Mouse (Mus musculus) T-helper 1 cell (primary cell): ENCODE results near the gene Slit3.

Source experiments
- in situ Hi-C: fragments of 300-600 bp; cut with MboI, MseI; formaldehyde crosslinking; loops from one replicate; pipeline ENCODE4 v1.15.1; 2025; ENCODE audit warnings: high pct_unique_total_duplicates

The Slit3 gene

DNA sequence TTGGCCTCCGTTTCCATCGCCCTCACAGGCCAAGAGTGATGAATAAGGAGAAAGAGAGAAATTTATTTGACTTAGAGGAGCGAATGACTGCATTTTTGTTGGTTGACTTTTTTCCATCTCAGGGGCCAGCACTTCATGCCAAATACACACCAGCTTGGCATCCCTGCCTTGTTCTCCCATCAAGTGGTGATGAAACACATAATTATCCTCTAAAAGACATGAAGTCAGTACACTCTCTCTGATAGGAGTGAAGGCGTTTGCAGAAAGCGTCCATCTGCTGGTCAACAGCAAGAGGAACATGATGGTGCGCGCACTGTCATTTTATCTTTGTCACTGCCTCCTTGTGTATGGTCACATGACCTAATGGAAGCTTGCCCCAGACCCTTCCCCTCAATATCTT, 75.8 kb downstream of the Slit3 start:
- in situ Hi-C loops = loop anchor here (10.0 kb wide), 1 partner anchor 1772 kb away; no protein-coding TSS in a partner anchor

DNA sequence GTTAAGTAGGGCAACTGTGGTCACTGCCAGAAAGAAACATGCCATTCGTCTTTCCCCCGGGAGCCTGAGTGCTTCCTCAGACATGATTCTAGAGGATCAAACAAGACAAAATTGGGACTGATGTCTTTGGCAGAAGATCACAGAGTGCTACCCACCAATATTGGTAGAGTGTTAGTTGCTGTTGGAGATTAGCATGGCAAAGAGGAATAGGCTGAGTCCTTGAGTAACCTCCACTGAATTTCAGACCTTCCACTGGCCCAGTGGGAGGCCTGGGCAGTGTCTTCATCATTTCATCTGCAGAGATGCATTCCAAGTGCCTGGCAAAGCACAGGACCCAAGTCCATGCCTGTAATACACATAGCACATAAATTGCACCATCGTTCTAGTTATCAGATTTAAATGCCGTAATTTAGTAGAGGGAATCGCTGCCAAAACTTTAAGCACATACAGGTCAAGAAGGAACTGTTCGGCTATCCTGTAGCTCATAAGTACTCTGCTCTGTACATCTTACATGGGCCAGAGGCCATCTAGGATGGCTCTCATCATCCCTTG, 77.6 kb downstream of the Slit3 start:
- in situ Hi-C loops = loop anchor here (10.0 kb wide), 1 partner anchor 1774 kb away; no protein-coding TSS in a partner anchor

GRCm38 (mm10) chr11:35202332-35202731, 81.3 kb downstream of the Slit3 start:
- in situ Hi-C loops = no loop called here

GRCm38 (mm10) chr11:35203673-35204072, 82.6 kb downstream of the Slit3 start:
- in situ Hi-C loops = no loop called here

DNA sequence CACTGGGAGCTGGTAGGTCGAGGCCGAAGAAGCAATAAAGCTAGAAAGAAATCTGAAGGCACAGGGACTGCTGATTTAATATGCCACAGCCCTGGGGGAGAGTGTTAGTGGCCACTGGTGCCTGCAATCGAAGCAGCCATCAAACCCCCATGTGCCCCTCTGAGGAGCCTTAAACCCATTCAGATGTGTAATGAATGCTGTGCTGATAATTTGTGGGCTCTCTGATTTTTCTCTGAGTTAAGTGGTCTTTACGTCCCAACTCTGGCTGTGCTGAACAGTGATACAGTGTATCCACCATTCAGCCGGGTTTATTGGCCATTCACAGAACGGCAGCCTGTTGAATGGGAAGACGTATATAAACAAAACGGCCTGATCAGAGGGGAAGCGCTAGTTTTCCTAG, 83.1 kb downstream of the Slit3 start:
- in situ Hi-C loops = no loop called here

DNA sequence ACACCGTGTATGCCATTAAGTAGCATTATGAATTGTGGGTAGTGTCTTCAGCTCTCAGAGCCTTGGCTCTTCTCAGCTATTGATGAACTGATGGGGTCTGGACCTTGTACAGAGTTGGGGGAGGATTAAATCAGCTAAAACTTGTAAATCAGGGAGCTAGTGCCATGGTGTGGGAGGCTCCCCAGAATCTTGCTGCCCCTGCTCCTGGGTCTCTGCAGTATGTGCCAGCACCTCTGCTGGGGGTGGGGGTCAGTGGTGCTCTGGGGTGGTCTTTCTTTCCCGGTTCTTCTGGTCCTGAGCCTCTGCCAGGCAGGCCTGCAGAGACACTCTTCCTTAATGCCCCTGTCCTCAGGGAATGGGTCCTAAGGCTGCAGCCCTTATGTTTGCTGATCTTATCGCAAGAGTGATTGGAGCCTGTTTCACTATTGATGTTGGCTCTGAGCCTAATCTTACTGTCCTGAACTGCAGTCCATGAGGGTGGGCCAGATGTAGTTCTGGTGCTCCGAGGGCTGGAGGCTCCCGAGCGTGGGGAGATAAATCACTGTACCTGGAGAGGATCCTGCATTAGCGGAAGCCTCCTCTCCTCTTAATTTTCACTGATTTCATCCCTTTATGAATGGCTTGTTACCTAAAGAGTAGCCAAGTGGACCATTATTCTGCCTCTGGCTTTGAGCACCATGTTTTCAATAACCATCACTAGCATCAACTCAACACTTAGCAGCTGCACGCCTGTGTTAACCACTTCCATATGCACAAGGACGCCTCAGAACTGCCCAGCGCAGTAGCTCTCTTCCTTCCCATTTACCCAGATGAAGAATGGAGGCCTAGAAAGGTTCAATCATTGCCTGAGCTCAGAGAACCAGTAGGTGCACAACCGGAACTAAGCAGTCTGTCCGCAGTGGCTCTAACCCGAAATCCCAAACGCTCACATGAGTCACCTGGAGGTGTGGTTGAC, 90.0 kb downstream of the Slit3 start:
- in situ Hi-C loops = no loop called here

DNA sequence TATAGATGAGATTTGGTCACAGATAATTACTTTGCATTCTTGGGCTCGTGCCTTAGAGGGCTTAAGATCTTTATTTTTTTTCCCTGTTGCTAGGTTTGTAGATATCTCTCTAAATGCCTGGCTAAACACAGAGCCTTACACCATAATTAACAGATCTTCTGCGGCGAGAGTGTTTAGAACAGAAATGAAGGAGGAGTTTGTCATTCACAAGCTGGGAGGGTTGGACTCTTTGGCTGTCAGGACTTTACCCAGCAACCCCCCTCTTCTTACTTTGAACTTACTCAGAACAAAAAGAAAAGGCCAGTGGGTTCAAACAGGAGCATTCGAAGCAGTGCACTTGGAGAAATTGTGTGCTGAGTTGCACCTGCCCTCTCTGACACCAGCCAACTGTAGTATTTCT, 103.0 kb downstream of the Slit3 start:
- in situ Hi-C loops = no loop called here

GRCm38 (mm10) chr11:35231361-35232090, 110.5 kb downstream of the Slit3 start:
- in situ Hi-C loops = no loop called here

- in situ Hi-C loops = no loop called here
Observed at GRCm38 (mm10) chr11:35232321-35232720, 111.3 kb downstream of the Slit3 start.

DNA sequence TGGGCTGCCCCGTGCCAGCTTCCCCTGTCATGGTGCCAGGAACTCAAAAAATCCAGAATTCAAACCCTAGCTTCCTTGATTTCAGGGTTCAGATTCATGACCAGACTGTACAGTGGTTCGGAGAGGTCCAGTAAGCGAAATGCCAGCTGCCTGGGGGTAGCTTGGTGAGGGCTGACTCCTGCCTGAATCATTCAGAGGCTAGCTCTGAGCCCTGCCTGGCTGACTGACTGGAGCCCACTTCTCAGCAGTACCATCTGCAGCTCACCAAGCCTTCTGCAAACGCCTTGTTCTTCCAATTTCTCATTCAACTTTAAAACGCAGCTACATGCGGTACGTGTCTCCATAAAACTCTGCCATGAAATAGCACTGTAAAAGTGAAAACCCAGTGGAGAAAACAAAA, 120.4 kb downstream of the Slit3 start:
- in situ Hi-C loops = no loop called here

DNA sequence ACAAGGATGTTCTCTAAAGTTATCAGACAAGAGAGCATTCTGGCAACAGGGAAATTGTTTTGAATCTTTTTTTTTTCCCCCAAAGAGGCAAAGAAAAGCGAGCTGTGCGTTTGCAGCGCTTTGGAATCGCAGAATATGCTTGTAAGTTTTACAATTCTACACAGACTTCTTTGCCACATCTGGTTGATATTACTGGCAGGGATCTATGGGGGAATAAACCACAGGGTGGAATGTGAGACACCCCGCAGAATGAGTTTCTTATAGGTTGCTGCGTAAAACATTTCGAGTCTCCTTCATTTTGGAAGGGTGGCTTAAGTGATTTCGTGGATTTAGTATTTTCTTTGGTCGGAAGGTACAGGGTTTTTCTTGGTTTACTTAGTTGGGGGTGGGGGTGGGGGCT, 122.6 kb downstream of the Slit3 start:
- in situ Hi-C loops = no loop called here

DNA sequence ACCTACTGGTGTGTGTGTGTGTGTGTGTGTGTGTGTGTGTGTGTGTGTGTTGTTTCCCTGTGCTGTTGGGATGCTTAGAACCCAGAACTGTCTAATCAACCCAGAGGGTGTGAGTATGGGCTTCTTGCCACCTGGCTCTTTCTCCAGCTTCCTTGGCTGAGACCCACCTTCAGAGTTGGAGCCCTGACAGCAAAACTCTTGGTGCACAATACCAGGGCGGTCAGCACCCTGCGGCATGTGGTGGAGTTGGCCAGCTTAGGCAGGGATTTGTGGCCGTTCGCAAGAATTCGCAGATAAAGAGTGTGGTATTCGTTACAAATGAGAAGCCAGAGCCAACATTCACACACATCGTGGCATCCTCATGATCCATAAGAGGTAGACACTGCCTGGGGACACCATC, 123.5 kb downstream of the Slit3 start:
- in situ Hi-C loops = no loop called here

GRCm38 (mm10) chr11:35246623-35247022, 125.6 kb downstream of the Slit3 start:
- in situ Hi-C loops = no loop called here

- in situ Hi-C loops = no loop called here
Observed at GRCm38 (mm10) chr11:35248088-35248487, 127.1 kb downstream of the Slit3 start.

DNA sequence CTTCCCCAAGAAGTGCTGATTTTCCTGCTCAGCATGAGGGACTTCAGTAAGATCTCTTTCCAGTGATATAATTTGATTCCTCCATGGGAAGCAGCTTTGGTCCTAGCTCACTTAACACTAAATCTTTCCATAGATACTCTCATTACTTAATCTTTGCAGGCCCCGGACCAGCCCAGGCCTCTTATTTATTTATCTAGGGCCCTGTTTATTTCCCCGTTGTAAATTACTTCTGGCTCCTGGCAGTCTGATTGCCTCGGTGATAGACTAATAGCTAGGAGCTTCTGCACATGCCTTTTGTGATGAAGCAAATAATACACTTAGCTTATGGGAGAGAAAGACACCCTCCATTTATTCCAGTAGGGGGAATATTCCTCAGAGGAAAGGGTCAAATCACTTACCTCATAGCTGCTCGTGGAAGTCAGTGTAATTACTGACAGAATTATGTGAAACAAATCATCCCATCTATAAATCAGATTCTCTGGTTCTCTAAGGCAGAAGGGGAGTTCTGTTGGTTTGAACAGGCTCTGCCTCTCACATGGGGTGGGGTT, 129.9 kb downstream of the Slit3 start:
- in situ Hi-C loops = no loop called here

GRCm38 (mm10) chr11:35251910-35252309, 130.9 kb downstream of the Slit3 start:
- in situ Hi-C loops = no loop called here

DNA sequence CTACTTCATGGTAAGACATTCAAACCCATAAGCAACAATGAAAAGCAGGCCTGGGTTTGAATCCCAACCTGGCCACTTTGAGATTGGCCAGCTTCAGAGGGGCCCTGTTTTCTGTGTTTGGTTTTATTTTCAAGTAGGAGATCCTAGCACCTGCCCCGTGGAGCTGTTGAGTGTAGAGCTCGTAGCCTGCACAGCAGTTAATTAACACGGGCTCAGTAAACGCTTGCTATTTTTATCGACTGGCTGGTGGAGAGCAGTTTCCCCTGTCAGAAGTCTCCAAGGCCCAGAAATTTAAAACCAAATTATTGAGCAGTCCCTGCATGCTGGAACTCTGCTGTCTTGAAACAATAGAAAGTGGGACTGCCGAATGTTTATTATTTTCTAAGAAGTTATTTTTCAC, 136.3 kb downstream of the Slit3 start:
- in situ Hi-C loops = no loop called here

DNA sequence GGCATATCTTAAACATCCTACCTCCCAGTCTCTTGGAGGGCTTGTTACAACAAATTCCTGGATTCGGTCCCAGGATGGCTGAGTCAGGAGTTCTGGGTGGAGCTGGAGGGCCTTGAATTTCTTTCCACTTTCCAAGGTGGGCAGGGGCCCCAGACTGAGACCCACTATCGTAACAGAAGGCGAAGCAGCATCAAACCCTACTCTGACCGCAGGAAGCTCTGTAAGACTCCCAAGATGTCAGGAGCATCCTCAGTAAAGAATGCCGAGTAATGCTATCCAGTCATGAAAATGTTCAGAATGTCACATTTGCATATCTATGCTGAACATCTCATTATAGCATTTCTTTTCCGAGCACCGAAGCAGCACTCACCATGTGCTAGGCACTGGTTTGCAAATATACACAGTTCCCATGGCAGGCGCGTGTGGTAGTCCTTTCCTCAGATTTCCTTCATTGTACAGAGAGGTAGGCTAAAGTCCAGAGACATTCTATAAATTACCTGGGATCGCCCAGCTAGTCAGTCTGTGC, 140.6 kb downstream of the Slit3 start:
- in situ Hi-C loops = no loop called here

DNA sequence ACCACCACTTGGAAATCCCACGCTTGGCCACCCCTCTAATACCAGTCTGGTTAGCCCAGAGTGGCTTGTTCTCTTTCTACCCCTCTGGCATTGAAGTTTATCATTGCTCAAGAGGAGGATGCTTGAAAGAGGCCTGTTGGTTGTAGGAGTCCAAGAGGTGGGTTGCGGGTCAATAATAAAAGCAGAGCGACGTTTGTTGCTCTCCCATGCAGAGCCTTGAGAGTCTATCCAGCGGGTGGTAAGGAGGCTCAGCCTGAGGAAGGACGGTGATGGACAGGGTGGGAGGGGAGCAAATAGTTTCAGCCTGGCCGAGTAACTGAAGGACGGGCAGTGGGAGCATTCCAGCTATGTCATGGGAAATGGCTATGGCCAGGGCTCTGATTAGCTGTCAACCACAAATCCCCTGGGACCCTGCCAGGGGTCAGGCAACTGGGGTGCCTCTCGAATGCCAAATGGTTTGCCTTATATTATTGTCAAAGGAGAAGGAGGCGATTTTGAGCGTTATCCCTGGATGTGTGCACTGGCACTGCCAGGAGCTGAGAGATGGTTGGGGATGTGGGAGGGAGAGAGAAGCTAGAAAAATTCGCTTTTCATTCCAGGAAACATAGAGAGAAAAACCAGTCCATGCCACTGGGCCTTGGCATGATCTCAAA, 141.4 kb downstream of the Slit3 start:
- in situ Hi-C loops = no loop called here

GRCm38 (mm10) chr11:35264749-35265148, 143.7 kb downstream of the Slit3 start:
- in situ Hi-C loops = no loop called here

- in situ Hi-C loops = no loop called here
Observed at GRCm38 (mm10) chr11:35270396-35270795, 149.4 kb downstream of the Slit3 start.
